Mouse (Mus musculus): Measurements from ENCODE around the gene Hs1bp3.
A peak's percentile ranks its signal among the peaks of the same experiment; 100 is the strongest.

The Hs1bp3 gene

GRCm38 (mm10) chr12:8337286-8338060 is 24.2 kb downstream of the Hs1bp3 start:
- no peak for DNase-seq

GRCm38 (mm10) chr12:8338491-8338890 is 25.3 kb downstream of the Hs1bp3 start:
- no peak for DNase-seq

GRCm38 (mm10) chr12:8338918-8339317 is 25.7 kb downstream of the Hs1bp3 start:
- DNase-seq, result no peak

- DNase-seq, result no peak
These were observed 26.5 kb downstream of the Hs1bp3 start for GRCm38 (mm10) chr12:8339591-8340319.

- DNase-seq, result no peak
These were observed 27.8 kb downstream of the Hs1bp3 start for GRCm38 (mm10) chr12:8341008-8341407.

GRCm38 (mm10) chr12:8343381-8343780 is 30.1 kb downstream of the Hs1bp3 start:
- no peak for DNase-seq

GRCm38 (mm10) chr12:8344897-8345296 is 31.7 kb downstream of the Hs1bp3 start:
- DNase-seq, result peak; percentile 37

GRCm38 (mm10) chr12:8345539-8345938 is 32.3 kb downstream of the Hs1bp3 start:
- DNase-seq, result no peak

GRCm38 (mm10) chr12:8347746-8348462 is 34.7 kb downstream of the Hs1bp3 start:
- DNase-seq, result no peak

GRCm38 (mm10) chr12:8348733-8349513 is 35.7 kb downstream of the Hs1bp3 start:
- no peak for DNase-seq

GRCm38 (mm10) chr12:8351025-8351903 is 38.0 kb downstream of the Hs1bp3 start:
- DNase-seq, result no peak

GRCm38 (mm10) chr12:8353071-8353470 is 39.8 kb downstream of the Hs1bp3 start:
- no peak for DNase-seq

- DNase-seq, result no peak
These were observed 41.0 kb downstream of the Hs1bp3 start for GRCm38 (mm10) chr12:8354187-8354586.

- DNase-seq, result no peak
These were observed 41.8 kb downstream of the Hs1bp3 start for GRCm38 (mm10) chr12:8355011-8355410.

- DNase-seq, result peak; percentile 45
These were observed 44.2 kb downstream of the Hs1bp3 start for GRCm38 (mm10) chr12:8357449-8357848.

GRCm38 (mm10) chr12:8358344-8358966 is 45.2 kb downstream of the Hs1bp3 start:
- no peak for DNase-seq

- DNase-seq, result no peak
These were observed 46.3 kb downstream of the Hs1bp3 start for GRCm38 (mm10) chr12:8359418-8360112.

GRCm38 (mm10) chr12:8361866-8362265 is 48.6 kb downstream of the Hs1bp3 start:
- no peak for DNase-seq

- DNase-seq, result no peak
These were observed 49.2 kb downstream of the Hs1bp3 start for GRCm38 (mm10) chr12:8362400-8362799.

GRCm38 (mm10) chr12:8364321-8364838 is 51.1 kb downstream of the Hs1bp3 start:
- DNase-seq, result no peak
